ENCODE assay signal across 9 mouse cellular contexts in the genomic region with DNA sequence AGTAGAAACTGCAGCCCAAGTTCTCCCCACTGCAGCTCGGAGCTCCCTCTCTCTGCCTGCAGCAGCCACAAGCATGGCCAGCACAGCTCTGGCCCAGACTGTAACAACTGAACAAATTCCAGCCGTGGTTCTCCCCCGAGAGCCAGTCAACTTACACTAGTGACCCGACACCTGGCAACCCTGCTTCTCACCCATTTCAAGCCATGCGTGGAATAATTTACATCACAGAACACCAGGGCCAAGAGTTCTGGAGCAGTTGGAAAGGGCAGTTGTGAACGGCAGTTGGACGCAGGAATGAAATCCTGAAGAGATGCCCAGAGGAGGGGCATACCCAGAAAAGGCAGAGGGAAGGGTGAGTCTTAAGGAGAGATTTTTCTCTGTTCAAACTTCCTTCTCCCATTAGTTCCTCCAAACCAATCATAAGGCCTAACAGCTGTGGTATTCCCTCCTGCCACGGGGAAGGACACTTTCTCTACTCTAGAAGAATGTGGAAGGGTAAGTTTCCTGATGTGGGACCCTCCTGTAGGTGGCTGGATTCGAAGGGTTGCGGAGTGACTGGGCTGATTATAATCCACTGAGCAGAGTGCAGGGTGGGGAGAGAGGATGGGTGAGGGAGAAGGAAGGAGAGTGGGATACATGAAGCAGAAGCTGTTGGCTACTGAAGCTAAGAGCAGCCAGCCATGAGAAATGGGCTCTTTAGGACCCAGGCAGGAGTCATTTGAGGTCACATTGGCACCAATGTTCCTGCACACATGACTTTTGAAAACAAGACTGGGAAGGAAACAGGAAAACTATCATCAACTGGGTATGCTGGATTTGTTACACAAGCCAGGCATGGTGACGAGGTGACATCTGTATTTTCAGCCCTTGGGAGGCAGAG. TPM values are rescaled to one million over a fixed set of nuclear protein-coding genes. Genes with fewer than 3 reads are reported as not detected.
A peak's percentile ranks its signal among the peaks of the same experiment; 100 is the strongest.
DNase-seq lines count a peak whose midpoint lies in the region; ATAC-seq and TF ChIP-seq lines count a peak whose summit lies in the region.
"Had no signal": no experiment of that assay in that cellular context is flagged by ENCODE, and none has a peak within 500 bp of the region (broad histone marks: within the 10 kb centered on the region; RNA-seq: fewer than 3 reads in every experiment).

No protein-coding gene starts in this region.

- WGBS in heart, postnatal 0 days, result 70% methylated on average over 11 of the region's 11 CpGs
- WGBS in limb, embryonic 14.5 days, result 54% methylated on average over 11 of the region's 11 CpGs

- no peak for TF ChIP-seq POLR2A in limb, embryonic 14.5 days (IDR thresholded peaks at IDR 0.05; ENCODE audit: borderline replicate concordance, extremely low read depth, insufficient read depth, insufficient read length)

- no peak for TF ChIP-seq CTCF in heart, postnatal 0 days (IDR thresholded peaks at IDR 0.05; ENCODE audit: low read depth)

- intact Hi-C loops in left cerebral cortex, postnatal 10 days (cut with DNase I), result no loop called here

- peak overlapping the region; percentile 35 for H3K27ac ChIP-seq in heart, postnatal 0 days (ENCODE audit: low read depth)
- no peak overlapping the region for H3K27ac ChIP-seq in limb, embryonic 14.5 days (replicated peaks; ENCODE audit: low read depth, low read length)
- H3K27ac ChIP-seq: macrophage had no signal

- ATAC-seq in cerebellum, adult (ENCODE audit: insufficient number of reproducible peaks, low FRiP score, low TSS enrichment), result no peak
- ATAC-seq in heart, postnatal 0 days (ENCODE audit: insufficient read depth, low read depth), result peak; percentile 39
- no peak for ATAC-seq in limb, embryonic 14.5 days (ENCODE audit: low FRiP score, low read depth)

- H3K27me3 ChIP-seq in heart, postnatal 0 days (ENCODE audit: control insufficient read depth, insufficient read depth, low read length), result no peaks in the 10 kb centered on the region
- H3K27me3 ChIP-seq in limb, embryonic 14.5 days (ENCODE audit: control insufficient read depth, insufficient read depth, low read length), result no peaks in the 10 kb centered on the region

- DNase-seq in cerebellum, postnatal 10 days, result peak; percentile 61 to 62
- DNase-seq in NIH3T3 (ENCODE audit: low read depth), result peak; percentile 49
- DNase-seq in heart, postnatal 0 days (ENCODE audit: low spot score), result peak; percentile 26
- DNase-seq in limb, embryonic 14.5 days (ENCODE audit: low spot score), result peak; percentile 26
- no peak for DNase-seq in left cerebral cortex, postnatal 10 days (ENCODE audit: extremely low spot score in 1 of 2, low spot score in 2 of 2)
- DNase-seq in layer of hippocampus, postnatal 10 days (ENCODE audit: low spot score in 2 of 2), result no peak
- no peak for DNase-seq in frontal cortex, postnatal 10 days (ENCODE audit: low spot score in 2 of 2)

- no peaks in the 10 kb centered on the region for H3K9me3 ChIP-seq in heart, postnatal 0 days (replicated peaks; ENCODE audit: control insufficient read depth, low read length)
- no peaks in the 10 kb centered on the region for H3K9me3 ChIP-seq in limb, embryonic 14.5 days (ENCODE audit: control insufficient read depth, low read length)

- no peak for TF ChIP-seq EP300 in heart, postnatal 0 days (IDR thresholded peaks at IDR 0.05; ENCODE audit: low read depth)

- no peak overlapping the region for H3K4me2 ChIP-seq in heart, postnatal 0 days (ENCODE audit: low read depth, low read length)
- no peak overlapping the region for H3K4me2 ChIP-seq in limb, embryonic 14.5 days (replicated peaks; ENCODE audit: low read depth, low read length, severe bottlenecking)

- no peak overlapping the region for H3K4me3 ChIP-seq in heart, postnatal 0 days (ENCODE audit: low read depth, low read length)
- no peak overlapping the region for H3K4me3 ChIP-seq in limb, embryonic 14.5 days (replicated peaks; ENCODE audit: low read length)

- H3K4me1 ChIP-seq in heart, postnatal 0 days (ENCODE audit: control insufficient read depth, insufficient read depth), result 0 out of 2 replicates have a peak, but pooled peaks cover 14% of the 10 kb centered on the region
- H3K4me1 ChIP-seq in limb, embryonic 14.5 days (ENCODE audit: control insufficient read depth, insufficient read depth, low read length), result peaks cover 6% of the 10 kb centered on the region; the same call in 1 of the 2 replicates

- H3K9ac ChIP-seq in heart, postnatal 0 days (replicated peaks; ENCODE audit: low read depth, low read length), result no peak overlapping the region
- no peak overlapping the region for H3K9ac ChIP-seq in limb, embryonic 14.5 days (ENCODE audit: low read depth, low read length, severe bottlenecking)

- peaks cover 11% of the 10 kb centered on the region for H3K36me3 ChIP-seq in heart, postnatal 0 days (replicated peaks; ENCODE audit: control insufficient read depth, insufficient read depth, low read length)
- peaks cover 20% of the 10 kb centered on the region for H3K36me3 ChIP-seq in limb, embryonic 14.5 days (ENCODE audit: control insufficient read depth, insufficient read depth, low read length)

RNA-seq across cellular contexts. Expression of gene Bicral, which starts 25.9 kb away (rescaled TPM):
- 3.6 and 17.2 TPM in 2 replicates for total RNA-seq in heart, postnatal 0 days (2014; rRNA removed; ENCODE audit: low replicate concordance)
- polyA plus RNA-seq in heart, postnatal 0 days (2015; fragmentation: Nextera tagmentation; extraction: Ambion mirVana), result 1.8 and 2.3 TPM in 2 replicates
- polyA plus RNA-seq in limb, embryonic 14.5 days (2012; rRNA removed), result 17.2 and 17.7 TPM in 2 replicates
- polyA plus RNA-seq in limb, embryonic 14.5 days (2014; fragmentation: Nextera tagmentation; extraction: Ambion mirVana), result 5.4 and 8.2 TPM in 2 replicates
- 10 to 100 TPM; 36.5 to 36.6 TPM for total RNA-seq in left cerebral cortex, postnatal 10 days (2021)
- total RNA-seq in layer of hippocampus, postnatal 10 days (2021), result 10 to 100 TPM; 29.7 to 32.8 TPM

RNA-seq across cellular contexts. Expression of gene Rpl7l1, which starts 49.9 kb away (rescaled TPM):
- 34.6 and 44.3 TPM in 2 replicates for total RNA-seq in heart, postnatal 0 days (2014; rRNA removed; ENCODE audit: low replicate concordance)
- 72.9 and 77.7 TPM in 2 replicates for polyA plus RNA-seq in heart, postnatal 0 days (2015; fragmentation: Nextera tagmentation; extraction: Ambion mirVana)
- 69.8 and 101 TPM in 2 replicates for polyA plus RNA-seq in limb, embryonic 14.5 days (2012; rRNA removed)
- polyA plus RNA-seq in limb, embryonic 14.5 days (2014; fragmentation: Nextera tagmentation; extraction: Ambion mirVana), result 126 and 131 TPM in 2 replicates
- total RNA-seq in left cerebral cortex, postnatal 10 days (2021), result 10 to 100 TPM; 46.5 to 52.7 TPM
- 10 to 100 TPM; 54.3 to 57.4 TPM for total RNA-seq in layer of hippocampus, postnatal 10 days (2021)

RNA-seq across cellular contexts. Expression of gene Tbcc, which starts 58.1 kb away (rescaled TPM):
- 37.8 and 44.8 TPM in 2 replicates for total RNA-seq in heart, postnatal 0 days (2014; rRNA removed; ENCODE audit: low replicate concordance)
- polyA plus RNA-seq in heart, postnatal 0 days (2015; fragmentation: Nextera tagmentation; extraction: Ambion mirVana), result 43.6 and 43.7 TPM in 2 replicates
- polyA plus RNA-seq in limb, embryonic 14.5 days (2012; rRNA removed), result 27.8 and 28.9 TPM in 2 replicates
- polyA plus RNA-seq in limb, embryonic 14.5 days (2014; fragmentation: Nextera tagmentation; extraction: Ambion mirVana), result 63.3 and 66.5 TPM in 2 replicates
- 10 to 100 TPM; 29.9 to 37.5 TPM for total RNA-seq in left cerebral cortex, postnatal 10 days (2021)
- 10 to 100 TPM; 39.0 to 47.5 TPM for total RNA-seq in layer of hippocampus, postnatal 10 days (2021)

RNA-seq across cellular contexts. Expression of gene 2310039H08Rik, which starts 59.9 kb away (rescaled TPM):
- total RNA-seq in heart, postnatal 0 days (2014; rRNA removed; ENCODE audit: low replicate concordance), result 75.6 and 80.4 TPM in 2 replicates
- 74.9 and 76.4 TPM in 2 replicates for polyA plus RNA-seq in heart, postnatal 0 days (2015; fragmentation: Nextera tagmentation; extraction: Ambion mirVana)
- polyA plus RNA-seq in limb, embryonic 14.5 days (2012; rRNA removed), result 85.4 and 110 TPM in 2 replicates
- polyA plus RNA-seq in limb, embryonic 14.5 days (2014; fragmentation: Nextera tagmentation; extraction: Ambion mirVana), result 82.7 and 106 TPM in 2 replicates
- 10 to 100 TPM; 13.4 to 14.5 TPM for total RNA-seq in left cerebral cortex, postnatal 10 days (2021)
- 10 to 100 TPM; 15.0 to 17.1 TPM for total RNA-seq in layer of hippocampus, postnatal 10 days (2021)

Comparison
In these comparisons a context has a peak if more than half of its experiments do, and no peak if none do; other contexts are left out.
1. DNase-seq: peak in cerebellum, postnatal 10 days (2 of 2), NIH3T3 (single experiment), heart, postnatal 0 days (single experiment) and limb, embryonic 14.5 days (single experiment); none in left cerebral cortex, postnatal 10 days (0 of 2), layer of hippocampus, postnatal 10 days (0 of 2) and frontal cortex, postnatal 10 days (0 of 2).